Comparison of ENCODE assay signal across 26 mouse cellular contexts in genomic region chr10:75945896-75946295, GRCm38 (mm10). TPM values are rescaled to one million over a fixed set of nuclear protein-coding genes. Genes with fewer than 3 reads are reported as not detected.
A peak's percentile ranks its signal among the peaks of the same experiment; 100 is the strongest.
DNase-seq lines count a peak whose midpoint lies in the region; ATAC-seq and TF ChIP-seq lines count a peak whose summit lies in the region.
"Had no signal": no experiment of that assay in that cellular context is flagged by ENCODE, and none has a peak within 500 bp of the region (broad histone marks: within the 10 kb centered on the region; RNA-seq: fewer than 3 reads in every experiment).

No protein-coding gene starts in this region.

- H3K9ac ChIP-seq in lung, embryonic 15.5 days, result no peak overlapping the region
- H3K9ac ChIP-seq: embryonic facial prominence, embryonic 13.5 days; heart, embryonic 12.5 days; hindbrain, embryonic 14.5 days had no signal

- TF ChIP-seq CTCF in cerebellum, adult 2 months (IDR thresholded peaks at IDR 0.05; ENCODE audit: borderline replicate concordance, insufficient read depth, low read depth, low read length), result no peak

- peaks cover 17% of the 10 kb centered on the region for H3K4me1 ChIP-seq in lung, embryonic 15.5 days
- H3K4me1 ChIP-seq in cerebellum, adult 2 months (ENCODE audit: control insufficient read depth, insufficient read depth, low read length), result no peaks in the 10 kb centered on the region

- H3K4me3 ChIP-seq in lung, embryonic 15.5 days, result no peak overlapping the region
- H3K4me3 ChIP-seq in cerebellum, adult 2 months (replicated peaks; ENCODE audit: insufficient read depth, low read depth, low read length), result no peak overlapping the region
- H3K4me3 ChIP-seq: embryonic facial prominence, embryonic 13.5 days; gastrocnemius, adult 2 months; heart, embryonic 12.5 days; hindbrain, embryonic 10.5 days had no signal

- peaks cover 8% of the 10 kb centered on the region; the same call in 1 of the 2 replicates for H3K27me3 ChIP-seq in lung, embryonic 15.5 days
- no peaks in the 10 kb centered on the region for H3K27me3 ChIP-seq in cerebellum, adult 2 months (ENCODE audit: control insufficient read depth, insufficient read depth, low read length)
- H3K27me3 ChIP-seq: embryonic facial prominence, embryonic 13.5 days; Patski had no signal

- no peak for ATAC-seq in lung, embryonic 15.5 days (ENCODE audit: borderline replicate concordance, extremely low read depth, low FRiP score, low TSS enrichment)
- ATAC-seq in monocyte, adult 5-6 weeks (replicated peaks; ENCODE audit: insufficient number of reproducible peaks, low FRiP score, low TSS enrichment, poor library complexity, severe bottlenecking), result no peak
- ATAC-seq: forebrain, embryonic 14.5 days; Patski had no signal

- 65% methylated on average over 7 of the region's 7 CpGs for WGBS in lung, embryonic 15.5 days
- WGBS in cerebellum, adult 2 months, result 92% methylated on average over 7 of the region's 7 CpGs

- no peaks in the 10 kb centered on the region for H3K9me3 ChIP-seq in lung, embryonic 15.5 days
- H3K9me3 ChIP-seq: embryonic facial prominence, embryonic 13.5 days; heart, embryonic 12.5 days; hindbrain, embryonic 10.5 days had no signal

- TF ChIP-seq POLR2A in cerebellum, adult 2 months (IDR thresholded peaks at IDR 0.05; ENCODE audit: borderline replicate concordance, insufficient read depth, low read length), result no peak

- peak overlapping the region; percentile 37; the same call in 1 of the 2 replicates for H3K27ac ChIP-seq in lung, embryonic 15.5 days
- H3K27ac ChIP-seq in cerebellum, adult 2 months (ENCODE audit: insufficient read depth, low read length), result no peak overlapping the region
- H3K27ac ChIP-seq: embryonic facial prominence, embryonic 13.5 days; gastrocnemius, adult 2 months; hindbrain, embryonic 10.5 days; hindbrain, embryonic 14.5 days had no signal

- no peaks in the 10 kb centered on the region for H3K36me3 ChIP-seq in lung, embryonic 15.5 days
- H3K36me3 ChIP-seq: embryonic facial prominence, embryonic 13.5 days; heart, embryonic 12.5 days; hindbrain, embryonic 10.5 days had no signal

- DNase-seq in testis, postnatal 10 days (ENCODE audit: low spot score), result peak; percentile 30
- DNase-seq in testis, postnatal 14 days (ENCODE audit: low spot score), result no peak
- DNase-seq in lung, postnatal 14 days, result peak; percentile 51
- no peak for DNase-seq in cerebellum, adult 2 months
- DNase-seq in thymus, adult 18-20 months, result no peak
- no peak for DNase-seq in adrenal gland, postnatal 10 days
- DNase-seq: cerebellum, adult 11 months; cerebellum, adult 9-10 months; cerebellum, postnatal 25 days; gastrocnemius, adult 2 months; gastrocnemius, postnatal 25 days had no signal

- no peak overlapping the region for H3K4me2 ChIP-seq in lung, embryonic 15.5 days
- H3K4me2 ChIP-seq: embryonic facial prominence, embryonic 13.5 days; heart, embryonic 12.5 days; hindbrain, embryonic 14.5 days had no signal

RNA-seq across cellular contexts. Expression of gene Vpreb3, which starts 3.0 kb away (rescaled TPM):
- 0.55 and 0.95 TPM in 2 replicates for polyA plus RNA-seq in lung, embryonic 15.5 days (2015; fragmentation: Nextera tagmentation; extraction: Ambion mirVana)
- polyA plus RNA-seq in cerebellum, adult 2 months (2012; rRNA removed), result 0.21 and 1.00 TPM in 2 replicates
- 0.87 to 5.0 TPM (median 1.2 TPM) in 3 replicates for total RNA-seq in monocyte, adult 5-6 weeks (2017)
- total RNA-seq in adrenal gland, postnatal 10 days (2021), result 1 to 10 TPM; 1.1 to 1.2 TPM
- total RNA-seq: gastrocnemius, adult 2 months; gastrocnemius, postnatal 25 days; granulocyte monocyte progenitor cell, adult 5-6 weeks; heart, adult 8-10 months; heart, postnatal 25 days had no signal
- polyA plus RNA-seq: brain, embryonic 14.5 days; cortical plate, adult 2 months; forebrain, embryonic 14.5 days; Patski had no signal

RNA-seq across cellular contexts. Expression of gene Gm867, which starts 5.4 kb away (rescaled TPM):
- 0.42 and 0.59 TPM in 2 replicates for polyA plus RNA-seq in lung, embryonic 15.5 days (2015; fragmentation: Nextera tagmentation; extraction: Ambion mirVana)
- 0.54 and 0.70 TPM in 2 replicates for polyA plus RNA-seq in cerebellum, adult 2 months (2012; rRNA removed)
- 2.2 TPM in 1 of 3 replicates, not detected in the others for total RNA-seq in monocyte, adult 5-6 weeks (2017)
- under 1 TPM; 0.48 to 0.51 TPM for total RNA-seq in adrenal gland, postnatal 10 days (2021)
- total RNA-seq: gastrocnemius, adult 2 months; gastrocnemius, postnatal 25 days; granulocyte monocyte progenitor cell, adult 5-6 weeks; heart, adult 8-10 months; heart, postnatal 25 days had no signal
- polyA plus RNA-seq: embryonic facial prominence, embryonic 13.5 days; forebrain, embryonic 14.5 days had no signal

RNA-seq across cellular contexts. Expression of gene Gm5134, which starts 8.4 kb away (rescaled TPM):
- polyA plus RNA-seq in lung, embryonic 15.5 days (2015; fragmentation: Nextera tagmentation; extraction: Ambion mirVana), result 0.05 TPM in 1 of 2 replicates, not detected in the other
- 0.08 TPM in 1 of 2 replicates, not detected in the other for polyA plus RNA-seq in cerebellum, adult 2 months (2012; rRNA removed)
- 0.10 to 0.53 TPM in 2 of 3 replicates, not detected in the other for total RNA-seq in monocyte, adult 5-6 weeks (2017)
- total RNA-seq in adrenal gland, postnatal 10 days (2021), result not detected
- total RNA-seq: adrenal gland, adult 8-10 months; gastrocnemius, adult 2 months; gastrocnemius, postnatal 25 days; heart, adult 8-10 months; heart, postnatal 25 days had no signal
- polyA plus RNA-seq: C2C12; embryonic facial prominence, embryonic 13.5 days; forebrain, embryonic 14.5 days; heart, embryonic 12.5 days; hindbrain, embryonic 10.5 days; hindbrain, embryonic 14.5 days; Patski had no signal

RNA-seq across cellular contexts. Expression of gene Mmp11, which starts 9.6 kb away (rescaled TPM):
- polyA plus RNA-seq in lung, embryonic 15.5 days (2015; fragmentation: Nextera tagmentation; extraction: Ambion mirVana), result 75.9 and 83.4 TPM in 2 replicates
- 2.3 and 3.0 TPM in 2 replicates for polyA plus RNA-seq in cerebellum, adult 2 months (2012; rRNA removed)
- total RNA-seq in monocyte, adult 5-6 weeks (2017), result 1.1 TPM in 1 of 3 replicates, not detected in the others
- 10 to 100 TPM in 1 of 2 experiments, 1 to 10 TPM in 1; 6.6 to 14.6 TPM for total RNA-seq in adrenal gland, postnatal 10 days (2021)

RNA-seq across cellular contexts. Expression of gene Chchd10, which starts 13.0 kb away (rescaled TPM):
- 51.1 and 55.3 TPM in 2 replicates for polyA plus RNA-seq in lung, embryonic 15.5 days (2015; fragmentation: Nextera tagmentation; extraction: Ambion mirVana)
- 567 and 609 TPM in 2 replicates for polyA plus RNA-seq in cerebellum, adult 2 months (2012; rRNA removed)
- 1.4 to 5.9 TPM (median 5.8 TPM) in 3 replicates for total RNA-seq in monocyte, adult 5-6 weeks (2017)
- 1,000 to 10,000 TPM; 1,348 to 1,353 TPM for total RNA-seq in adrenal gland, postnatal 10 days (2021)

Comparison
In these comparisons a context has a peak if more than half of its experiments do, and no peak if none do; other contexts are left out.
1. DNase-seq: peak in testis, postnatal 10 days (single experiment) and lung, postnatal 14 days (single experiment); none in testis, postnatal 14 days (single experiment), cerebellum, adult 2 months (0 of 2), thymus, adult 18-20 months (0 of 2) and adrenal gland, postnatal 10 days (single experiment).